Mouse (Mus musculus): ENCODE data around the gene Snx9. TPM values are rescaled to one million over a fixed set of nuclear protein-coding genes. Genes with fewer than 3 reads are reported as not detected.

Snx9 gene
- polyA plus RNA-seq, 1 experiment from 2014 or later, result 30.4 TPM

GRCm38 (mm10) chr17:5798221-5798801 lies 42.8 kb upstream of the Snx9 start:
- Histone ChIP-seq H3K27ac (replicated peaks; ENCODE audit: low read depth, low read length) (no peak overlapping the region), H3K4me3 (ENCODE audit: low read depth, low read length) (no peak overlapping the region), H3K9me3 (replicated peaks; ENCODE audit: control insufficient read depth, low read length) (no peaks in the 10 kb centered on the region), H3K27me3 (ENCODE audit: control insufficient read depth, insufficient read depth, low read length) (no peaks in the 10 kb centered on the region), H3K9ac (replicated peaks; ENCODE audit: low read length) (no peak overlapping the region), H3K4me2 (ENCODE audit: low read depth, low read length) (no peak overlapping the region), H3K4me1 (ENCODE audit: control insufficient read depth, insufficient read depth, low read length) (no peaks in the 10 kb centered on the region), H3K36me3 (replicated peaks; ENCODE audit: control insufficient read depth, insufficient read depth, low read depth, low read length) (no peaks in the 10 kb centered on the region)
- WGBS, result 68% methylated on average over 13 of the region's 13 CpGs
- no peak for ATAC-seq (replicated peaks; ENCODE audit: insufficient number of reproducible peaks, low FRiP score, low TSS enrichment, low read depth)
- no peak for DNase-seq (ENCODE audit: low spot score)

- DNase-seq (ENCODE audit: low spot score), result no peak
- Histone ChIP-seq H3K4me1 (ENCODE audit: control insufficient read depth, insufficient read depth, low read length) (no peaks in the 10 kb centered on the region), H3K9me3 (replicated peaks; ENCODE audit: control insufficient read depth, low read length) (no peaks in the 10 kb centered on the region)
Observed at GRCm38 (mm10) chr17:5798900-5799299, 42.2 kb upstream of the Snx9 start.

GRCm38 (mm10) chr17:5799396-5800021 lies 41.6 kb upstream of the Snx9 start:
- Histone ChIP-seq H3K4me2 (ENCODE audit: low read depth, low read length) (no peak overlapping the region), H3K27ac (replicated peaks; ENCODE audit: low read depth, low read length) (no peak overlapping the region), H3K27me3 (ENCODE audit: control insufficient read depth, insufficient read depth, low read length) (no peaks in the 10 kb centered on the region), H3K4me3 (ENCODE audit: low read depth, low read length) (no peak overlapping the region), H3K9ac (replicated peaks; ENCODE audit: low read length) (no peak overlapping the region), H3K36me3 (replicated peaks; ENCODE audit: control insufficient read depth, insufficient read depth, low read depth, low read length) (no peaks in the 10 kb centered on the region), H3K4me1 (ENCODE audit: control insufficient read depth, insufficient read depth, low read length) (no peaks in the 10 kb centered on the region), H3K9me3 (replicated peaks; ENCODE audit: control insufficient read depth, low read length) (no peaks in the 10 kb centered on the region)
- no peak for DNase-seq (ENCODE audit: low spot score)
- ATAC-seq (replicated peaks; ENCODE audit: insufficient number of reproducible peaks, low FRiP score, low TSS enrichment, low read depth), result no peak
- WGBS, result 83% methylated on average over 17 of the region's 17 CpGs

More at GRCm38 (mm10) chr17:5798900-5799299, 42.2 kb upstream of the Snx9 start:
- no peak overlapping the region for H3K27ac ChIP-seq (replicated peaks; ENCODE audit: low read depth, low read length)
- H3K36me3 ChIP-seq (replicated peaks; ENCODE audit: control insufficient read depth, insufficient read depth, low read depth, low read length), result no peaks in the 10 kb centered on the region
- no peak overlapping the region for H3K4me3 ChIP-seq (ENCODE audit: low read depth, low read length)
- H3K27me3 ChIP-seq (ENCODE audit: control insufficient read depth, insufficient read depth, low read length), result no peaks in the 10 kb centered on the region
- ATAC-seq (replicated peaks; ENCODE audit: insufficient number of reproducible peaks, low FRiP score, low TSS enrichment, low read depth), result no peak
- H3K4me2 ChIP-seq (ENCODE audit: low read depth, low read length), result no peak overlapping the region
- 73% methylated on average over 5 of the region's 5 CpGs for WGBS
- no peak overlapping the region; the same call in 1 of the 2 replicates for H3K9ac ChIP-seq (replicated peaks; ENCODE audit: low read length)

- no peaks in the 10 kb centered on the region for H3K9me3 ChIP-seq (replicated peaks; ENCODE audit: control insufficient read depth, low read length)
- H3K36me3 ChIP-seq (replicated peaks; ENCODE audit: control insufficient read depth, insufficient read depth, low read depth, low read length), result no peaks in the 10 kb centered on the region
- WGBS, result 80% methylated on average over 2 of the region's 2 CpGs
- no peaks in the 10 kb centered on the region for H3K4me1 ChIP-seq (ENCODE audit: control insufficient read depth, insufficient read depth, low read length)
- H3K4me3 ChIP-seq (ENCODE audit: low read depth, low read length), result no peak overlapping the region
- H3K27ac ChIP-seq (replicated peaks; ENCODE audit: low read depth, low read length), result no peak overlapping the region
- no peak for ATAC-seq (replicated peaks; ENCODE audit: insufficient number of reproducible peaks, low FRiP score, low TSS enrichment, low read depth)
- DNase-seq (ENCODE audit: low spot score), result no peak
- no peaks in the 10 kb centered on the region for H3K27me3 ChIP-seq (ENCODE audit: control insufficient read depth, insufficient read depth, low read length)
- no peak overlapping the region for H3K4me2 ChIP-seq (ENCODE audit: low read depth, low read length)
- no peak overlapping the region for H3K9ac ChIP-seq (replicated peaks; ENCODE audit: low read length)
Observed at GRCm38 (mm10) chr17:5800254-5800653, 40.9 kb upstream of the Snx9 start.

GRCm38 (mm10) chr17:5800824-5801560 lies 40.1 kb upstream of the Snx9 start:
- no peak overlapping the region for H3K27ac ChIP-seq (replicated peaks; ENCODE audit: low read depth, low read length)
- no peak overlapping the region for H3K4me3 ChIP-seq (ENCODE audit: low read depth, low read length)
- H3K36me3 ChIP-seq (replicated peaks; ENCODE audit: control insufficient read depth, insufficient read depth, low read depth, low read length), result no peaks in the 10 kb centered on the region
- H3K9ac ChIP-seq (replicated peaks; ENCODE audit: low read length), result no peak overlapping the region
- no peak overlapping the region for H3K4me2 ChIP-seq (ENCODE audit: low read depth, low read length)
- DNase-seq (ENCODE audit: low spot score), result no peak
- H3K4me1 ChIP-seq (ENCODE audit: control insufficient read depth, insufficient read depth, low read length), result no peaks in the 10 kb centered on the region; the same call in 1 of the 2 replicates
- no peaks in the 10 kb centered on the region for H3K27me3 ChIP-seq (ENCODE audit: control insufficient read depth, insufficient read depth, low read length)
- ATAC-seq (replicated peaks; ENCODE audit: insufficient number of reproducible peaks, low FRiP score, low TSS enrichment, low read depth), result no peak
- WGBS, result 77% methylated on average over 7 of the region's 7 CpGs
- no peaks in the 10 kb centered on the region for H3K9me3 ChIP-seq (replicated peaks; ENCODE audit: control insufficient read depth, low read length)

- Histone ChIP-seq H3K4me3 (ENCODE audit: low read depth, low read length) (no peak overlapping the region), H3K9me3 (replicated peaks; ENCODE audit: control insufficient read depth, low read length) (no peaks in the 10 kb centered on the region), H3K4me2 (ENCODE audit: low read depth, low read length) (no peak overlapping the region), H3K27ac (replicated peaks; ENCODE audit: low read depth, low read length) (no peak overlapping the region), H3K27me3 (ENCODE audit: control insufficient read depth, insufficient read depth, low read length) (no peaks in the 10 kb centered on the region), H3K36me3 (replicated peaks; ENCODE audit: control insufficient read depth, insufficient read depth, low read depth, low read length) (no peaks in the 10 kb centered on the region), H3K9ac (replicated peaks; ENCODE audit: low read length) (no peak overlapping the region), H3K4me1 (ENCODE audit: control insufficient read depth, insufficient read depth, low read length) (no peaks in the 10 kb centered on the region; the same call in 1 of the 2 replicates)
- ATAC-seq (replicated peaks; ENCODE audit: insufficient number of reproducible peaks, low FRiP score, low TSS enrichment, low read depth) (no peak), DNase-seq (ENCODE audit: low spot score) (no peak)
- 73% methylated on average over 17 of the region's 17 CpGs for WGBS
Observed at GRCm38 (mm10) chr17:5801761-5802655, 39.1 kb upstream of the Snx9 start.

GRCm38 (mm10) chr17:5802656-5802955 lies 38.5 kb upstream of the Snx9 start:
- Histone ChIP-seq H3K9me3 (replicated peaks; ENCODE audit: control insufficient read depth, low read length) (no peaks in the 10 kb centered on the region), H3K36me3 (replicated peaks; ENCODE audit: control insufficient read depth, insufficient read depth, low read depth, low read length) (no peaks in the 10 kb centered on the region), H3K27ac (replicated peaks; ENCODE audit: low read depth, low read length) (no peak overlapping the region), H3K4me2 (ENCODE audit: low read depth, low read length) (no peak overlapping the region), H3K27me3 (ENCODE audit: control insufficient read depth, insufficient read depth, low read length) (no peaks in the 10 kb centered on the region), H3K4me3 (ENCODE audit: low read depth, low read length) (no peak overlapping the region), H3K4me1 (ENCODE audit: control insufficient read depth, insufficient read depth, low read length) (no peaks in the 10 kb centered on the region; the same call in 1 of the 2 replicates), H3K9ac (replicated peaks; ENCODE audit: low read length) (no peak overlapping the region)
- ATAC-seq (replicated peaks; ENCODE audit: insufficient number of reproducible peaks, low FRiP score, low TSS enrichment, low read depth), result no peak
- WGBS, result 82% methylated on average over 5 of the region's 5 CpGs
- no peak for DNase-seq (ENCODE audit: low spot score)

Measured in embryonic facial prominence, embryonic 11.5 days (tissue).